Mouse (Mus musculus) bone marrow macrophage, adult 2 months (primary cell): Measurements from ENCODE around the gene Atxn10. TPM values are rescaled to one million over a fixed set of nuclear protein-coding genes. Genes with fewer than 3 reads are reported as not detected.

Source experiments
- H3K27ac ChIP-seq: 2 replicates; pipeline ENCODE4 v1.5.1; 2012; ENCODE audit warnings: low read depth, low read length; ENCODE audit not compliant: insufficient read depth
- H3K4me1 ChIP-seq: 2 replicates; pipeline ENCODE4 v1.6.1; 2012; ENCODE audit warnings: low read length; ENCODE audit not compliant: control insufficient read depth, insufficient read depth
- H3K4me3 ChIP-seq: 2 replicates; pipeline ENCODE4 v1.5.1; 2012; ENCODE audit warnings: mild to moderate bottlenecking, low read length, moderate library complexity; ENCODE audit not compliant: insufficient read depth
- CTCF ChIP-seq: IDR thresholded peaks from 2 replicates; pipeline ENCODE4 v1.5.1; 2012; ENCODE audit warnings: low read depth, mild to moderate bottlenecking, low read length, moderate library complexity
- POLR2A ChIP-seq: IDR thresholded peaks from 2 replicates; pipeline ENCODE4 v1.6.1; 2012; ENCODE audit warnings: mild to moderate bottlenecking, low read depth, low read length, borderline replicate concordance
- polyA plus RNA-seq: library from polyadenylated mRNA; stranded (reverse); fragments of >200 nt; gene quantifications from 2 replicates; pipeline ENCODE4 v1.2.4, GENCODE M21; 2012; ENCODE audit not compliant: missing spikeins, insufficient read depth, insufficient read length

Gene Atxn10
- polyA plus RNA-seq, 1 experiment: 70.2 TPM

DNA sequence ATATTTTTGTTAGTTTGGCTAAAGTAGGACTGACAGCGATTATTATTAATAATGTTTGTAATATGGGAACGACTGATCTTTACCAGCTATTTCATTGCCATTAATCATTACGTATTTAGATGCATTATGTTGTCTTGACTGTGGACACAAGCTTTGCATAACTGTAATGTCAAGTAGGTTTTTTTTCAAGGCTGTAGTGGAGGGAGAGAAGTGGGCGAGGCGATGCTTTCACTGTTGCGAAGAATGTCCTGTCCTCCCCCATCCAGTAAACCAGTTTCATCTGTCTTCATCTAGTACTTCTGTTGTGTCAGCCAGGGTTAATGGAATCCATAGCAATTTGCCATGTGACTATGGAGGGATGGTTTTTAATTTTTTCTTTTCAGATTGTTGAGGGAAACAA lies 20.1 kb downstream of the Atxn10 start:
- no peak for TF ChIP-seq CTCF
- no peak for TF ChIP-seq POLR2A
- no peak overlapping the region for H3K4me3 ChIP-seq
- H3K27ac ChIP-seq: no peak overlapping the region
- peaks cover 16% of the 10 kb centered on the region for H3K4me1 ChIP-seq

DNA sequence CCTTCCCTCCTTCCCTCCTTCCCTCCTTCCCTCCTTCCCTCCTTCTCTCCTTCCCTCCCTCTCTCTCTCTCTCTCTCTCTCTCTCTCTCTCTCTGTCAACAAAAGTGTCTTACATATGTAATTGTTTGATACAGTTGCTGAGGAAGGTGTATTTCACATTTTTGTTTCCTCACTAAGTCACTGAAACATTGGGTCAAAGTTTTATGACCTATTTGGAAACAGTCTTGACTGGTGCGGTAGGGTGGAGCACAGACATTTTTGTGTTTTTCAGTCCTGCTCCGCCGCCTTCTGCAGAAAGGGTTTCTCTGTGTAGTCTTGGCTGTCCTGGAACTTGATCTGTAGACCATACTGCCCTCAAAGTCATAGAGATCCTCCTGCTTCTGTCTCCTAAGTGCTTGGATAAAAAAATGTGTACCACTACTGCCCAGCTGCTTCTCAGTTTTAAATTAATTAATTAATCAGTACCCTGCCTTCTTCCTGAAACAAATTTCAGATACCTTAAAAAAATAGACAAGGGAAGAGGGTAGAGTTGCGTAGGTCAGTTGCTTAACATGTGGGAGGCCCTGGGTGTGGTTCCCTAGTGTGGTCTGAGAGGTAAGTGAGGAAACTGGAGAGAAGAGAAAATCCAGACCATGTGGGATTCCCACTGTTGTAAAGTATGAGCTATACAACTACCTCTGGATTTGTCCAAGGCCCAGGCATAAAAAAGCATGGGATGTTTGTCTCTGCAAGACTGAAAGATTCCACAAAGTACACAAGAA lies 21.6 kb downstream of the Atxn10 start:
- no peak overlapping the region for H3K4me3 ChIP-seq
- H3K4me1 ChIP-seq: peaks cover 25% of the 10 kb centered on the region
- TF ChIP-seq CTCF (no peak), POLR2A (no peak)
- no peak overlapping the region for H3K27ac ChIP-seq

DNA sequence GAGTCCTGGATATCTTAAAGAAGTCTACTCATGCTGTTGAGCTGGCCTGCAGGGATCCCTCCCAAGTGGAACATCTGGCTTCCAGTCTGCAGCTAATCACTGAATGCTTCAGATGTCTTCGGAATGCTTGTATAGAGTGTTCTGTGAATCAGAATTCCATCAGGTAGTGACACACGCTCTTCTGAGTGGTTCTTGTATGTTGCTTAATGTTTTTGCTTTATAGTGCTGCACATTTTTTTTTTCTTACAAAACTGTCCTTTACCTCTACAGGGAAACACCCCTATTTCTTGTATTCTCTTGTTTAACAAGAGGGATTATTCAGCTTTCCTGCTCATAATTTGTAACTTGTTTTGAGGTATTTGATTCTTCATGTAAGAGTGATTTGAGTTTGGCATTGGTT lies 23.4 kb downstream of the Atxn10 start:
- TF ChIP-seq CTCF (no peak), POLR2A (no peak)
- no peak overlapping the region for H3K4me3 ChIP-seq
- H3K27ac ChIP-seq: no peak overlapping the region
- H3K4me1 ChIP-seq: peaks cover 25% of the 10 kb centered on the region

DNA sequence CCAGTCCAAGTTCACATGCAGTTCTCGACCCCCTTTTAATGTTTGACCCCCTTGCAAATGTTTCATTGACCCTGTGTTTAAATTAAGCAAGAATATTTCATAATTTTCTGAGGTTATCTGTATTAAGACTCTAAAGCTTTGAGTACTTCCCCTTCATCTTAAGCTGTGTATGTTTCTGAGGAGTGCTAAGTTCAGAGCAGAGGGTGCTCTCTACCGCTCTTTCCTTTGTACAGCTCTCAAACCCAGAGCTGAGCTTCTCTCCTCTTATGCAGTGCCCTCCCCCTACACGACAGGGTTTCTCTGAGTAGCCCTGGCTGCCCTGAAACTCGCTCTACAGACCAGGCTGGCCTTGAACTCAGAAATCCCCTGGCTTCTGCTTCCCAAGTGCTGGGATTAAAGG lies 23.9 kb downstream of the Atxn10 start:
- TF ChIP-seq POLR2A (no peak), CTCF (no peak)
- no peak overlapping the region for H3K4me3 ChIP-seq
- no peak overlapping the region for H3K27ac ChIP-seq
- peaks cover 25% of the 10 kb centered on the region for H3K4me1 ChIP-seq

DNA sequence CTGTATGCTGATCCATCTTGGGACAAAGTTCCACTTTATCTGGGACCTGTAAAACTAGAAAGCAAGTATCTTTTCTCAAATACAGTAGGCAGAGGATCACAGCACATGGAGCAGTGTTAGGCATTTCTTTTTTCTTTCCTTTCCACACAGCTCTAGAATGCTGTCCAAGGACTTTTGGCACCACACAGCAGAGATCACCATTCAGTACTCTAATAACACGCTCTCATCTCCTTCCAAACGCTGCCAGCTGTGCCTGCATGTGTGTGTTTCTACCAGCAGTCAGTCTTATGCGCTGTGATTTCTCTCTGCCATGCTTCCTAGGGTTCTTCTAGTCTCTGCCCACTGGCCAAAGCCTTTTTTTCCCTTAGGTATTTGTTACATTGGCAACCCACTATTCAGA lies 28.3 kb downstream of the Atxn10 start:
- Histone ChIP-seq H3K4me3 (no peak overlapping the region), H3K27ac (no peak overlapping the region), H3K4me1 (peaks cover 11% of the 10 kb centered on the region)
- TF ChIP-seq CTCF (no peak), POLR2A (no peak)

DNA sequence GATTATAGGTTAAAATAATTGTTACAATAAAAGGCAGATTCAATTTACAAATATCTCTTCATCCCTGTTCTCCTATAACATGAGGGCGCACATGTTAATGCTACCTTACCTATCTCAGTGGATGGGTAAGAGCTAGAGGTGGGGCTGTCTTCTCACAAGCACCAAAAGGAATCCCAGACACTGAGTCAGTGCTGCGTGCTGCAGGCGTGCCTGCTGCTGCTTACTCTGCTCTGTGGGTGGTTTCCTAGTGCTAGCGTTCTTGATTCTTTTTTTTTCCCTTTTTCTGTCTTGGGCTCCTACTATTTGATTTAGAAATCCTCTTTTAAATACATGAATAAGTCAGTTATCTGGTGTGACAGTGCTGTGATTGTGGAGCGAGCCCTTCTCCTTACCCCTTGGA lies 30.9 kb downstream of the Atxn10 start:
- peaks cover 3% of the 10 kb centered on the region; the same call in 1 of the 2 replicates for H3K4me1 ChIP-seq
- TF ChIP-seq POLR2A (no peak), CTCF (no peak)

DNA sequence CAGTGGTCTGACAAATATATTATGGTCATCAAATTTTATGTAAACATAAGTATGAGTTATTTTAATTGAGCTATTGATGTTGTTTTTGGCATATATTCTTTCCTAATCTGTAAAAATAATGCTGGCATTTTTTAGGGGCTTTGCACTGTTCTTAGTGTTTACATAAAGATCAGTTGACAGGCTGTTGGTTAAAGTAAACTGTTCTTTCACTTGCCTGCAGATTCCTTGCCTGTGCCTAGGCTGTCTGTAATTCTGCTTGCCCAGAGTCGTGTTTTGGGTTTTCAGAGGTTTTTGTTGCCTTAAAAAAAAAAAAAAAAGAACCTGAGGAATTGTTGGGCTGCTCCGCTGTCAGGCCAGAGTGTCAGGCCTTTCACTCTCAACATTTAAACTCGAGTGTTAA lies 33.7 kb downstream of the Atxn10 start:
- TF ChIP-seq CTCF (no peak), POLR2A (no peak)
- no peaks in the 10 kb centered on the region for H3K4me1 ChIP-seq

More for the DNA sequence above, 30.9 kb downstream of the Atxn10 start:
- Histone ChIP-seq H3K27ac (no peak overlapping the region), H3K4me3 (no peak overlapping the region)

DNA sequence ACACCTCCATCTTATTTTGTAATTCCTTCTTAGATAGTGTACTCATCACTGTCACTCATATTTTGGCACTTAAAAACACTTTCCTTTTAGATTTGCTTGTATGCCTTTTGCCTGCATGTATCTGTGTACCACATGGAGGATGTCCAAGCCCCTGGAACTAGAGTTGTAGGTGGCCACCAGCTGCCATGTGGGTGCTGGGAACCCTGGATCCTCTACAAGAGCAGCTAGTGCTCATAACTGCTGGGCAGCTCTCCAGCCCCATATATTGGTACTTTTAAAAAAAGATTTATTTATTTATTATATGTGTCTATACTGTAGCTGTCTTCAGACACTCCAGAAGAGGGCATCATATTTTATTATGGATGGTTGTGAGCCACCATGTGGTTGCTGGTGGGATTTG lies 37.1 kb downstream of the Atxn10 start:
- Histone ChIP-seq H3K4me3 (no peak overlapping the region), H3K27ac (no peak overlapping the region), H3K4me1 (no peaks in the 10 kb centered on the region)
- TF ChIP-seq CTCF (no peak), POLR2A (no peak)

More for the DNA sequence above, 33.7 kb downstream of the Atxn10 start:
- Histone ChIP-seq H3K4me3 (no peak overlapping the region), H3K27ac (no peak overlapping the region)

DNA sequence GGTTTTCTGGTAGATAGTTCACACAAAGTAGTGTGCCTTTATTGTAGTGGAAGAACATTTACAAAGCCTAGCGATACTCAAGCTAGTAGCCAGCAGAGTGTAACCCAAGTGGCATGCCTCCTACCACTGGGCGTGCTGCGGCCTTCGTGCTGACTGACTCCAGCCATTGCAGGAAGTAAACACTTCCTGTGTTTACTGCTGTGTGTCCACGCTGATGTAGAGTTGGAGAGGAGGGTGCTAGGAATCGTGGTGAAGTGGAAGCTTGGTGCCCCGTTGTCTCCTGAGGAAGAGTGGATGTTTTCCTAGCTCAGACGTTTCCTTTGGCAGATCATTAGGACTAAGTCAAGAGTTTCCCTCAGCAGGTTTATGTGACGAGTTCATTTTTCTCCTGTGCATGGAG lies 47.4 kb downstream of the Atxn10 start:
- peaks cover 6% of the 10 kb centered on the region for H3K4me1 ChIP-seq
- TF ChIP-seq CTCF (no peak), POLR2A (no peak)
- no peak overlapping the region for H3K4me3 ChIP-seq
- H3K27ac ChIP-seq: no peak overlapping the region

DNA sequence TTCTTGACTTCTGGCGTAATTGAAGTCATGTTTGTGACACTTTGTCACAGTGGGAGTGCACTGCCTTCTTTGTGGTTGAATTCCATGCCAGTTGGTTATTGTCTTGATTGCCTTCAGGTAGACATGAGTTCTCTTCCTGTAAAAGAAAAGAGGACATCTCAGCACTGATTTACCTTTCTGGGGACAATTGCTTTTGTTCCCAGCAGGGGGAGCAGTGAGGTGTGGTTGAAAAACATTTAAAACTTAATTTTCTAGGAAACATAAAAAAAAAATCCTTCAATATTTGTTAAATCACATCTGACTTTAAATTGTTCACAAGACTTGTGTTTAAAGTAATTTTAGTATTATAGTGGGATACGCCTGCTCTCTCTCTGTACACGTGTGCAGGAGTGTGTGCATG lies 52.7 kb downstream of the Atxn10 start:
- peaks cover 2% of the 10 kb centered on the region for H3K4me1 ChIP-seq
- TF ChIP-seq CTCF (no peak), POLR2A (no peak)

More for the DNA sequence above, 52.7 kb downstream of the Atxn10 start:
- Histone ChIP-seq H3K4me3 (no peak overlapping the region), H3K27ac (no peak overlapping the region)
